Mouse (Mus musculus): ENCODE results near the gene Gm21915. TPM values are rescaled to one million over a fixed set of nuclear protein-coding genes. Genes with fewer than 3 reads are reported as not detected.
A peak's percentile ranks its signal among the peaks of the same experiment; 100 is the strongest.

The Gm21915 gene
- polyA plus RNA-seq (2015; fragmentation: Nextera tagmentation; extraction: Ambion mirVana): not detected in 2 replicates

DNA sequence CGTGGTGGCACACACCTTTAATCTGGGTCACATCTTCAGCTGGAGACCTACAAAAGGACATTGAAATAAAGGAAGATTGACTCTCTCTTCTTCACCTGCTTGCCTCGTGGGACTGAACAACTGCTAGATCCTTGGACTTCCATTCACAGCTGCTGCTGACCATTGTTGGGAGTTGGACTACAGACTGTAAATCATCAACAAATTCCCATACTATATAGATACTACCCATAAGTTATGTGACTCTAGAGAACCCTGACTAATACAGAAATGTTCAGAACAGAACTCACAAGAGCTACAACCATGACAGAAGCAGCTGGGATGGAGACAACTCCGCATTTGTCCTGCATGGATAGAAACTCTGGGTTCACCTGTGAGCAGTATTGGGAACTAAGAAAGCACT, at the start of gene Gm21915:
Gene Gm21915 (plus strand): TSS at position 301 of the 400 bp plus-strand sequence.
- Histone ChIP-seq H3K9ac (ENCODE audit: low read depth, low read length) (no peak within 1 kb of the TSS), H3K27me3 (ENCODE audit: control insufficient read depth, insufficient read depth, low read depth, low read length) (no peaks in the 10 kb centered on the region), H3K27ac (ENCODE audit: low read length) (peak within 1 kb of the TSS; percentile 54), H3K9me3 (replicated peaks; ENCODE audit: control insufficient read depth, low read length, poor library complexity, severe bottlenecking) (no peaks in the 10 kb centered on the region), H3K36me3 (ENCODE audit: control insufficient read depth, insufficient read depth, low read length) (no peaks in the 10 kb centered on the region), H3K4me3 (ENCODE audit: low read depth, low read length) (no peak within 1 kb of the TSS), H3K4me2 (ENCODE audit: low read length) (peak within 1 kb of the TSS; percentile 24; the same call in 1 of the 2 replicates), H3K4me1 (ENCODE audit: control insufficient read depth, insufficient read depth, low read length) (peaks cover 9% of the 10 kb centered on the region)
- ATAC-seq: no peak
- WGBS: 94% methylated on average over 3 of the region's 3 CpGs

DNA sequence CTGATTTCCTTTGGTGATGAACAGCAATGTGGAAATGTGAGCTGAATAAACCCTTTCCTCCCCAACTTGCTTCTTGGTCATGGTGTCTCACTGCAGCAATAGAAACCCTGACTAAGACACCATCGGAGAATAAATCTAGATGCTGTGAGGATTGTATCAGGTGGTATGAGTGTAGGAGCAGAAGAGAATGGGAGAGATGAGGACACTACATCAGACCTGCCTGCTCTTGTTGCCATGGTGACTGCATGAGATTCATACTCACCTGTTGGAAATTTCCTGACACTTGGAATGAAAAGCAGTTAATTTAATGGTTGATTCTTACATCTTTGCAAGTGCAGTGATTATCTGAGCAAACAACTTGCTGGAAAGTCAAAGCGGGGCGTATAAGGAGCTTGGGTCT, 48.1 kb upstream of the Gm21915 start:
- H3K36me3 ChIP-seq (ENCODE audit: control insufficient read depth, insufficient read depth, low read length): no peaks in the 10 kb centered on the region
- no peaks in the 10 kb centered on the region for H3K27me3 ChIP-seq (ENCODE audit: control insufficient read depth, insufficient read depth, low read depth, low read length)
- H3K4me3 ChIP-seq (ENCODE audit: low read depth, low read length): no peak overlapping the region
- no peak overlapping the region for H3K4me2 ChIP-seq (ENCODE audit: low read length)
- peak; percentile 55; the same call in 1 of the 2 replicates for ATAC-seq
- 79% methylated on average over 3 of the region's 3 CpGs for WGBS
- H3K4me1 ChIP-seq (ENCODE audit: control insufficient read depth, insufficient read depth, low read length): peaks cover 18% of the 10 kb centered on the region
- no peaks in the 10 kb centered on the region for H3K9me3 ChIP-seq (replicated peaks; ENCODE audit: control insufficient read depth, low read length, poor library complexity, severe bottlenecking)
- no peak overlapping the region for H3K9ac ChIP-seq (ENCODE audit: low read depth, low read length)
- peak overlapping the region; percentile 9; the same call in 1 of the 2 replicates for H3K27ac ChIP-seq (ENCODE audit: low read length)

DNA sequence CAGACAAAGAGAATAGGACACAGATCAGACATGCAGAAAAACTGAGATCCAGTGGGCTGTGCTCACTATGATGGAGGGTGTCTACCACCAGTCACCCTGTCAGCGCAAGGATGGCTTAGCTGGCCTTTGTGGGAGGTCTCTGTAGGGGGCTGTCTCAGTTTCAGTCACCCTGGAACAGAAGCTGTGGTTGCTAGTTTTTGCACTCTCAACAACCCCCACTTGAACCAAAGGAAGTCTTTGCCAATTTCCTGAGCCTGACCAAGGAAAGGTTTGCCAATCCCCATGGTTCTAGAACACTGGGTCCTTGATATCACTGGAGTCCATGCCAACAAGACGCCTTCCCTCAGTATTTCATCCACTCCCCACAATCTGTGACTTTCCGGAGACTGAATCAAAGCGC, 47.6 kb upstream of the Gm21915 start:
- H3K27me3 ChIP-seq (ENCODE audit: control insufficient read depth, insufficient read depth, low read depth, low read length): no peaks in the 10 kb centered on the region
- H3K9me3 ChIP-seq (replicated peaks; ENCODE audit: control insufficient read depth, low read length, poor library complexity, severe bottlenecking): no peaks in the 10 kb centered on the region
- no peak overlapping the region for H3K4me3 ChIP-seq (ENCODE audit: low read depth, low read length)
- no peaks in the 10 kb centered on the region for H3K36me3 ChIP-seq (ENCODE audit: control insufficient read depth, insufficient read depth, low read length)
- no peak overlapping the region for H3K9ac ChIP-seq (ENCODE audit: low read depth, low read length)
- H3K4me2 ChIP-seq (ENCODE audit: low read length): no peak overlapping the region
- ATAC-seq: no peak
- whole genome bisulfite sequencing: 85% methylated on average over 4 of the region's 4 CpGs
- H3K4me1 ChIP-seq (ENCODE audit: control insufficient read depth, insufficient read depth, low read length): peaks cover 15% of the 10 kb centered on the region
- no peak overlapping the region for H3K27ac ChIP-seq (ENCODE audit: low read length)

DNA sequence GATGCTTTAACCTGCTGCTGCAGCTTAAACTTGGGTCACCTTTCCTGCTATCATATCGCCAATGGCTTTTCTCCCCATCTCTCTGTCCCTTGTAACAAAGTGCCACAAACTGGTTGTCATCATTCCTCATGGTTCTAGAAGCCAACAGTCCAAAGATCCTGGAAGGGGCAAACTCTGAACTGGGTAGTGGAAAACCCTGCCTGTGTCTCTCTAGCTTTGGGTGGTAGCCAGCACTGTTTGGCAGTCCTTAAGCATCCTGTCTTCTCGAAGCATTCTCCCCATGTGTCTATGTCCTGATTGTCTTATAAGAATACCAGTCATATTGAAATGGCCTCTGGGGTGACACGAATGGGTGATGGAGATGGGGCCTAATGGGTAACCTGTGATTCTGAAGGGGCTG, 45.1 kb upstream of the Gm21915 start:
- no peaks in the 10 kb centered on the region for H3K27me3 ChIP-seq (ENCODE audit: control insufficient read depth, insufficient read depth, low read depth, low read length)
- no peak overlapping the region for H3K27ac ChIP-seq (ENCODE audit: low read length)

DNA sequence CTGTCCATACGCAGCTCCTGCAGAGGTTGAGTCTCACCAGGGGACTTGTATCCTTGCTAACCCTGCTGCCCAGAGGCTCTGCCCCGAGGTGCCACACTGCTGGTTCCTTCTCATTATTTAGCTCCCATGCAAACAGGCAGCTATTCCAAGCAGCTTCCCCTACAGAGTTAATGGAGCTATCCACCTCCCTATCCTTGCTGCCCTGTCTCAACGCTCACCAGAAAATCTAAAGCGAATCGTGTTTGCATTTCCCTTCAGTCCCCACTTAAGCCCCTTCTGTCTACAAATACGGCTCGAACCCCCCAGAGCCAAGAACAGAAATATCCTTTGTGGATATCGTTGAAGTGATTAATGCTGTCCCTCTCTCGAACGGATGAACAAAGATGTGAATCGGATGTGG, 43.8 kb upstream of the Gm21915 start:
- peak overlapping the region; percentile 62 for H3K27ac ChIP-seq (ENCODE audit: low read length)
- H3K36me3 ChIP-seq (ENCODE audit: control insufficient read depth, insufficient read depth, low read length): no peaks in the 10 kb centered on the region
- no peaks in the 10 kb centered on the region for H3K27me3 ChIP-seq (ENCODE audit: control insufficient read depth, insufficient read depth, low read depth, low read length)
- WGBS: 8% methylated on average over 11 of the region's 11 CpGs
- 0 out of 2 replicates have a peak, but pooled peaks have one; percentile 22 for ATAC-seq
- H3K4me1 ChIP-seq (ENCODE audit: control insufficient read depth, insufficient read depth, low read length): peaks cover 14% of the 10 kb centered on the region
- H3K4me3 ChIP-seq (ENCODE audit: low read depth, low read length): no peak overlapping the region
- H3K9me3 ChIP-seq (replicated peaks; ENCODE audit: control insufficient read depth, low read length, poor library complexity, severe bottlenecking): no peaks in the 10 kb centered on the region
- 0 out of 2 replicates have a peak overlapping the region, but pooled peaks have one; percentile 1 for H3K9ac ChIP-seq (ENCODE audit: low read depth, low read length)
- peak overlapping the region; percentile 7 for H3K4me2 ChIP-seq (ENCODE audit: low read length)

More for the DNA sequence above, 45.1 kb upstream of the Gm21915 start:
- H3K4me1 ChIP-seq (ENCODE audit: control insufficient read depth, insufficient read depth, low read length): peaks cover 14% of the 10 kb centered on the region
- ATAC-seq: no peak
- no peaks in the 10 kb centered on the region for H3K9me3 ChIP-seq (replicated peaks; ENCODE audit: control insufficient read depth, low read length, poor library complexity, severe bottlenecking)
- H3K36me3 ChIP-seq (ENCODE audit: control insufficient read depth, insufficient read depth, low read length): no peaks in the 10 kb centered on the region
- no peak overlapping the region for H3K4me2 ChIP-seq (ENCODE audit: low read length)
- no peak overlapping the region for H3K4me3 ChIP-seq (ENCODE audit: low read depth, low read length)
- WGBS: 80% methylated on average over 3 of the region's 3 CpGs
- H3K9ac ChIP-seq (ENCODE audit: low read depth, low read length): no peak overlapping the region

DNA sequence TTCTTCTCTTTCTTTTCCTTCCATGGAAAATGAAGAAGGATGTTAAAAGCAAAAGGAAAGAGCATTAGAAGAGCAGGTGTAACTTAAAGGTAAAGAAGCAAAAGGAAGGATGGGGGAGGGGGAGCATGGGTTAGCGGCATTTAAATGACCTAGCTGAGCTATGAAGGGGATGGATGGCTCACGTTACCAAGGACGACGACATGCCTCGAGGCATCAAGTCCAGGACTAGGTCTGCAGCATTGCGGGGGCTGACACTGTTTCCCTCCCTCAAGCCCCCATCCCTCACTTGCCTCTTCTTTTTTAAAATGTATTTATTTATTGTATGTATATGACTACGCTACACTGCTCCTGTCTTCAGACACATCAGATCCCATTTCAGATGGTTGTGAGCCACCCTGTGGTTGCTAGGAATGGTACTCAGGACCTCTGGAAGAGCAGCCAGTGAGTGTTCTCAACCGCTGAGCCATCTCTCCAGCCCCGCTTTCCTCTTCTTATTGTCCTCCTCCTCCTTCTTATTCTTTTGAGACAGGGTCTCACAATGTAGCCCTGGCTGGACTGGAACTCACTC, 43.2 kb upstream of the Gm21915 start:
- 23% methylated on average over 9 of the region's 9 CpGs for WGBS
- Histone ChIP-seq H3K4me2 (ENCODE audit: low read length) (no peak overlapping the region), H3K9me3 (replicated peaks; ENCODE audit: control insufficient read depth, low read length, poor library complexity, severe bottlenecking) (no peaks in the 10 kb centered on the region), H3K4me1 (ENCODE audit: control insufficient read depth, insufficient read depth, low read length) (peaks cover 14% of the 10 kb centered on the region), H3K36me3 (ENCODE audit: control insufficient read depth, insufficient read depth, low read length) (no peaks in the 10 kb centered on the region), H3K27me3 (ENCODE audit: control insufficient read depth, insufficient read depth, low read depth, low read length) (no peaks in the 10 kb centered on the region), H3K27ac (ENCODE audit: low read length) (peak overlapping the region; percentile 62; the same call in 1 of the 2 replicates), H3K4me3 (ENCODE audit: low read depth, low read length) (no peak overlapping the region), H3K9ac (ENCODE audit: low read depth, low read length) (no peak overlapping the region)
- peak; percentile 31; the same call in 1 of the 2 replicates for ATAC-seq

DNA sequence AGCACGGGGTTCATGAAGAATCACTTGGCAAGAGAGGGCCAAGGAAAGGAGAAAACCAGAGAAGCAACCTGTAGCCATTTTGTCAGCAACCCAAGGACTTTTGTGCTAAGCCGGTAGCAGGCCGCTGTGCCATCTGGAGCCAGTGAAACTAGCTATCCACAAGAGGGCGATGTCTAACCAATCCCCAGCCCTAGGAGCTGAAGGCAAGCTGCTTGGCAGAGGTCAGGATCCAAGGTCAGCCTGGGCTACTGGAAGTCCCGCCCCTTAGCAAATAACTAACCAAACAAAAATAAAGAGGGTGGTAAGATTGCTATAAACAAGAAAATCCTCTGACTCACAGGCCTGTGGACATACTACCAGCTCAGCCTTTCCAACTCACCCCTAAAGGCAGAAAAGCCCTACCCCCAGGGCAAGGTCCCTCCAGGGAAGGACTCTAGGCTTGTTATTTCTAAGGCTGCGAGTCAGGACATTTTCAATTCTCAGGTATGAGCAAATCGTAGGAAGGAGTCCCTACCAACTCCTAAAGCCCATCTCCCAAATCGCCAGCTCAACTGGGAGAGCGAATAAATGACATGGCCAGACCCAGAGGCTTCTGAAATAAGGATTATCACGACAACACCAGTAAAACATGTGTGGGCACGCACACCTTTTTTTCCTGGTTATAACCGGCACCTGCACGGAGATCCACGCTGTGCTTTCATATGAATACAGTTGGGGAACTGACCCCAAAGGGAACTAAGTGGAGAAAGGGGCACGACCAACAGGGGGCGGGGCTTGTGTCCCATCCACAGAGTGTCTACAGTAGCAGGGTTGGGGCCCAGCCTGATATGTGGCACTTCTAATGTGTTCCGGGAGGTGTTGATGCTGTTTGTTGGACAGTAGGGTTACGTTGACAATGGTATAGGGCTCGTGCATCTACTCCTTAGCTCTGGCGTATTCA, 42.0 kb upstream of the Gm21915 start:
- H3K4me3 ChIP-seq (ENCODE audit: low read depth, low read length): no peak overlapping the region
- no peak overlapping the region for H3K9ac ChIP-seq (ENCODE audit: low read depth, low read length)
- 69% methylated on average over 20 of the region's 20 CpGs for WGBS
- no peak for ATAC-seq
- no peaks in the 10 kb centered on the region for H3K9me3 ChIP-seq (replicated peaks; ENCODE audit: control insufficient read depth, low read length, poor library complexity, severe bottlenecking)
- no peaks in the 10 kb centered on the region for H3K27me3 ChIP-seq (ENCODE audit: control insufficient read depth, insufficient read depth, low read depth, low read length)
- no peaks in the 10 kb centered on the region for H3K36me3 ChIP-seq (ENCODE audit: control insufficient read depth, insufficient read depth, low read length)
- no peak overlapping the region for H3K4me2 ChIP-seq (ENCODE audit: low read length)
- H3K27ac ChIP-seq (ENCODE audit: low read length): no peak overlapping the region
- peaks cover 14% of the 10 kb centered on the region for H3K4me1 ChIP-seq (ENCODE audit: control insufficient read depth, insufficient read depth, low read length)

DNA sequence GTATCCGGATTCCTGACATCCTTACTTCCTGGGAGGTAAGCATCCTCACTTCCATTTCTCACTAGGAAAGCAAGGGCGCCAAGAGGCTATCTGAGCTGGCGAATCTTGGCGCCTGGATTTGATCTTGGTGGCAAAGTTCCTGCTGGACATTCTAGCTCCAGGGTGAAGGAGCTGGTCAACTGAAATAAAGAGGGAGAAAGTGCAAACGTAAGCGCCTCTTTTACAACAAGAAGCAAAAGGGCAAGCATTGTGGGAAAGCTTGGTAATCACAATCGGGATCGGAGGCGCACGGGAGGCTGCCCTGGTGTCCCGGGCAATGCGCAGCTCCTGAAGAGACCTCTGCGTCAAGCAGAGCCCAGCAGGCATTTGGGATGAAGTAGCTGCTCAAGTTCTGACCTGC, 41.0 kb upstream of the Gm21915 start:
- no peaks in the 10 kb centered on the region for H3K9me3 ChIP-seq (replicated peaks; ENCODE audit: control insufficient read depth, low read length, poor library complexity, severe bottlenecking)
- ATAC-seq: no peak
- 50% methylated on average over 13 of the region's 13 CpGs for WGBS
- no peak overlapping the region for H3K27ac ChIP-seq (ENCODE audit: low read length)
- H3K4me3 ChIP-seq (ENCODE audit: low read depth, low read length): no peak overlapping the region
- no peak overlapping the region for H3K9ac ChIP-seq (ENCODE audit: low read depth, low read length)
- H3K4me2 ChIP-seq (ENCODE audit: low read length): no peak overlapping the region
- H3K4me1 ChIP-seq (ENCODE audit: control insufficient read depth, insufficient read depth, low read length): peaks cover 14% of the 10 kb centered on the region
- no peaks in the 10 kb centered on the region for H3K36me3 ChIP-seq (ENCODE audit: control insufficient read depth, insufficient read depth, low read length)
- no peaks in the 10 kb centered on the region for H3K27me3 ChIP-seq (ENCODE audit: control insufficient read depth, insufficient read depth, low read depth, low read length)

DNA sequence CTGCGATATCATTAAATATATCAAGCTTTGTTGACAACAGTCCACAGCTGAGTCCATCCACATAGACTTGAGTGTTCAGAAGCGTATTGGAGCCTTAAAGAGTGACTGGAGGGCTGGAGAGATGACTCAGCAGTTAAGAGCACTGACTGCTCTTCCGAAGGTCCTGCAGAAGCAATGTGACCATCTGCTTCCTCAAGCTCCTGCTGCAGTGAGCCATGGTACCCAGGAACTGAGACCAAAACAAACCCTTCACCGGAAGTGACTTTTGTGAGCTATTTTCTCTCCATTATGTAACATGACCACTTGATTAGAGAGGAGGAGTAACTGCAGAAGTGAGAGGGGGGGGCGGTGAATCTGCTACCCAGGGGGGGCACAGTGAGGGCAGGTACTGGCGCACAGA, 39.3 kb upstream of the Gm21915 start:
- 73% methylated on average over 6 of the region's 6 CpGs for WGBS
- H3K27ac ChIP-seq (ENCODE audit: low read length): no peak overlapping the region
- no peaks in the 10 kb centered on the region for H3K36me3 ChIP-seq (ENCODE audit: control insufficient read depth, insufficient read depth, low read length)
- no peak overlapping the region for H3K9ac ChIP-seq (ENCODE audit: low read depth, low read length)
- H3K4me1 ChIP-seq (ENCODE audit: control insufficient read depth, insufficient read depth, low read length): peaks cover 12% of the 10 kb centered on the region
- H3K9me3 ChIP-seq (replicated peaks; ENCODE audit: control insufficient read depth, low read length, poor library complexity, severe bottlenecking): no peaks in the 10 kb centered on the region
- ATAC-seq: no peak
- no peaks in the 10 kb centered on the region for H3K27me3 ChIP-seq (ENCODE audit: control insufficient read depth, insufficient read depth, low read depth, low read length)
- no peak overlapping the region for H3K4me3 ChIP-seq (ENCODE audit: low read depth, low read length)
- no peak overlapping the region for H3K4me2 ChIP-seq (ENCODE audit: low read length)
